Mouse (Mus musculus): ENCODE measurements around the gene Htr1f. TPM values are rescaled to one million over a fixed set of nuclear protein-coding genes. Genes with fewer than 3 reads are reported as not detected.

Htr1f gene
- polyA plus RNA-seq, 1 experiment from 2014 or later = 0.10 TPM

DNA sequence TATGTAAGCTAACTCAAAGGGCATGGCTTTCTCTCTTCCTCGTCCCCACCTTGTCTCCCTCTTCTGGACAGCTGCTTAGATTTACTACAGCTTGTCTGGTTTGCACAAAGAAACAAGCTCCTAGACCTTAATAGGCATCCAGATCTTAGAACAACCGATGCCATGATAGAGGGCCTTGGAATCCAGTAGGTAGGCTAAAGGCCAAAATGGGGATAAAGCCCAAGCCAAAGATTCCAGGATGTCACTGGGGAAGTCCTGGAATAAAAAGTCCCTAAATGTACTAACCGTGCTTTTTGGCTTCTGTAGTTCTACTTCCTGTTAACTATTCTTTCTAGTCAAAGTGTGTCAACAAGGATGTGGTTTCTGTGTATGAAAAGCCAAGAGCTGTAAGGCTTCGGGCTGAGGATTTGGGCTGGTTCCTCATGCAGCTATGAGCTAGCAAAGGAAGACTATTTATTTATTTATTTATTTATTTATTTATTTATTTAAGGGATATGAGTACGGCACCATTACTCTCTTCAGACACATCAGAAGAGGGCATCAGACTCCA lies 163.9 kb downstream of the Htr1f start:
- Histone ChIP-seq H3K4me1 (0 out of 2 replicates have a peak, but pooled peaks cover 3% of the 10 kb centered on the region), H3K4me3 (no peak overlapping the region), H3K4me2 (no peak overlapping the region), H3K36me3 (no peaks in the 10 kb centered on the region), H3K27me3 (no peaks in the 10 kb centered on the region), H3K9ac (no peak overlapping the region), H3K27ac (no peak overlapping the region), H3K9me3 (no peaks in the 10 kb centered on the region)
- ATAC-seq (ENCODE audit: insufficient number of reproducible peaks, insufficient read depth, low FRiP score, low TSS enrichment, low read depth) = no peak
- 88% methylated on average over 5 of the region's 5 CpGs for WGBS

DNA sequence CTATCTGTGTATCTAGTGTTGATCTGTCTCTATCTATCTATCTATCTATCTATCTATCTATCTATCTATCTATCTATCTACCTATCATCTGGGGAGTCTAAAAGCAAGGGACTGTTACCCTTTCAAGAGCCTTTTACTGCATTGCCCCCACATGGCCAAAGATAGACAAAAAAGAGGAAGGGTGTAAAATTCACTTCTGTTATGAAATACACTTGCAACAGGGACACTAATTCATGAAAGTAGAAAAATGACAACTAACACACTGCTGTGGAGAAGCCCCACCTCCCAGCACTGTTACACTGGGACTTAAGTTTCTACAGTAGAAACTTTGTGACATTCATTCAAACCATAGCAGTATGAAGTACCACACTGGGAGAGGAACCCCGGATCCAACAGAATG lies 170.9 kb downstream of the Htr1f start:
- H3K9ac ChIP-seq = no peak overlapping the region
- H3K9me3 ChIP-seq = no peaks in the 10 kb centered on the region
- H3K27ac ChIP-seq = no peak overlapping the region
- no peaks in the 10 kb centered on the region for H3K4me1 ChIP-seq
- H3K4me2 ChIP-seq = no peak overlapping the region
- H3K36me3 ChIP-seq = no peaks in the 10 kb centered on the region
- no peak overlapping the region for H3K4me3 ChIP-seq
- 94% methylated on average over 1 of the region's 1 CpGs for WGBS
- no peaks in the 10 kb centered on the region for H3K27me3 ChIP-seq
- no peak for ATAC-seq (ENCODE audit: insufficient number of reproducible peaks, insufficient read depth, low FRiP score, low TSS enrichment, low read depth)

DNA sequence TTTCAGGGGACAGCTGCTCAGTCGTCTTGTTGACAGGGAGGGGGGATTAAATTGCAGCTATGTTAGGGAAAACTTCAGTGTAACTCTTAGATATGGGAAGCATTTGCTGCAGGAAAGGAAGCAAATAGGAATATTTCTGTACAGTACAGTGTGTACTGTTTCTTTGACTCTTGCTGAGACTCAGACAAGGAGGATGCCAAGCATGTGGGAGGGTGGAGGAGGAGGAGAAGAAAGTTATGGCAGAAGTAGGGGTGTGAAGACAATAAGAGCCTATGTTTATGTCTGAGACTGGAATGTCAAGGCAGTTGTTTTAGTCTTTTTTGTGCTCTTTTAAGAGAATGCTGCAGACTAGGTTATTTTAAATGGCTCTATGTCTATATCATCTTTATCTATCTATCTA lies 171.6 kb downstream of the Htr1f start:
- 55% methylated on average over 1 of the region's 1 CpGs for WGBS

DNA sequence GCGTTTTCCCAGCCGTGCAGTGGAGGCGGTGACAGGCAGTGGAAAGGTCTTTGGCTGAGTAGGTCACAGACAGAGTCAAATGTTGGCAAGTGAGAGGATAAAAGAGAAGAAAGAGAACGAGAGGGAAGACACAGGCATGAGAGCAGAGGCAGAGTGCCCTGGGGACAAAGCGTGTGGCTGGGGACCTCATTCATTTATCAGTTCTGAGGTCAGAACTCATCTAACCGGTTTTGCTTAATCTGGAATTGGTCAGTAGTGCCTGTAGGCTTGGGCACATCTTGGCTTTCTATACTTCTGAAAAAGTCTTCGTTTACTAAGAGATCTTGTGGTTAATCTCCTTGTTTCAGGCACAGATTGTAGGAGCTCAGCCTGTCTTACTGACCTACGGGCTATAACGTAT lies 182.2 kb downstream of the Htr1f start:
- no peak for ATAC-seq (ENCODE audit: insufficient number of reproducible peaks, insufficient read depth, low FRiP score, low TSS enrichment, low read depth)
- Histone ChIP-seq H3K4me1 (no peaks in the 10 kb centered on the region), H3K9me3 (no peaks in the 10 kb centered on the region), H3K9ac (no peak overlapping the region), H3K27ac (no peak overlapping the region), H3K36me3 (no peaks in the 10 kb centered on the region), H3K4me3 (no peak overlapping the region), H3K27me3 (no peaks in the 10 kb centered on the region), H3K4me2 (no peak overlapping the region)
- 33% methylated on average over 9 of the region's 9 CpGs for whole genome bisulfite sequencing

More for the DNA sequence above, 171.6 kb downstream of the Htr1f start:
- Histone ChIP-seq H3K9me3 (no peaks in the 10 kb centered on the region), H3K4me3 (no peak overlapping the region), H3K4me1 (no peaks in the 10 kb centered on the region), H3K36me3 (no peaks in the 10 kb centered on the region), H3K9ac (no peak overlapping the region), H3K27ac (no peak overlapping the region), H3K27me3 (no peaks in the 10 kb centered on the region), H3K4me2 (no peak overlapping the region)
- ATAC-seq (ENCODE audit: insufficient number of reproducible peaks, insufficient read depth, low FRiP score, low TSS enrichment, low read depth) = no peak

DNA sequence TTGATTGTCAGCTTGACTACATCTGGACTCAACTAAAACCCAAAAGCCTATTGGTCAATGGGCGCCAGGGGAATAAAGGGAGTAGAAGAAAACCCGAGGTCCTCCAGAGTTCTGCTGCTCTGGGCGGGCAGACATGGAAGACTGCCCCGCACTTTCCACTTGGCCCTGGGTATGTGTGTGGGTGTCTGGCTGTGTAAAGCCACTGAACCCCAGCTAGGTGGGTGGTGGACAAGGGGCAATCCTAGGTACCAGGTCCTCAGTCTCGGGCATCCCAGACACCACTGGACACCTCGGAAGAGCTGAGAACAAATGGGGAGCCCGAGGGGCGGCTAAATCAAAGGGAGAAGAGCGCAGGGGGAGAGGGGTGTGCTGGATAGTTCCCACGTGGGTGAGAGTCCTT lies 196.9 kb downstream of the Htr1f start:
- H3K4me1 ChIP-seq = no peaks in the 10 kb centered on the region
- no peak overlapping the region for H3K27ac ChIP-seq
- WGBS = 74% methylated on average over 10 of the region's 10 CpGs
- no peak overlapping the region for H3K4me3 ChIP-seq
- H3K9me3 ChIP-seq = no peaks in the 10 kb centered on the region
- no peak overlapping the region for H3K9ac ChIP-seq
- H3K4me2 ChIP-seq = no peak overlapping the region
- ATAC-seq (ENCODE audit: insufficient number of reproducible peaks, insufficient read depth, low FRiP score, low TSS enrichment, low read depth) = no peak
- H3K27me3 ChIP-seq = no peaks in the 10 kb centered on the region
- H3K36me3 ChIP-seq = no peaks in the 10 kb centered on the region

DNA sequence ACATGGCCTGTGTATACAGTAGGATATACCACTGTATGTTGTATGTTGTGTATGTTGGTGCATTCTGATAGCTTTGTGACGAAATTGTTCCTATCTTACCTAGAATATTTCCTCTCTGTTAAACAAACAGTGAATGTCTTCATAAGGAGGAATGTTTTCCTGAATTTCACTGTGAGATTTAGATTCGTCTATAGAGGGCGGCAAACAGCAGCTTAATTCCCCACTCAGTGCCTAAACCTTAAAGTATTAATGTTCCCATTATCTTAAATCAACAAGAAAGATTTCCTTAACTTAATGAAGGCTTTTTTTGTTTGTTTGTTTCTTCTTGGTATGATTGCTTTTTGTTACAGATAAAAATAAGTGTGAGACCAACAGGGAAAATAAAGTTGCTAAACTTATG lies 198.5 kb downstream of the Htr1f start:
- ATAC-seq (ENCODE audit: insufficient number of reproducible peaks, insufficient read depth, low FRiP score, low TSS enrichment, low read depth) = no peak
- WGBS = 20% methylated on average over 3 of the region's 3 CpGs
- no peaks in the 10 kb centered on the region for H3K36me3 ChIP-seq
- H3K27ac ChIP-seq = no peak overlapping the region
- H3K4me3 ChIP-seq = no peak overlapping the region
- H3K4me1 ChIP-seq = no peaks in the 10 kb centered on the region
- no peak overlapping the region for H3K9ac ChIP-seq
- no peaks in the 10 kb centered on the region for H3K27me3 ChIP-seq
- H3K4me2 ChIP-seq = no peak overlapping the region
- no peaks in the 10 kb centered on the region for H3K9me3 ChIP-seq

DNA sequence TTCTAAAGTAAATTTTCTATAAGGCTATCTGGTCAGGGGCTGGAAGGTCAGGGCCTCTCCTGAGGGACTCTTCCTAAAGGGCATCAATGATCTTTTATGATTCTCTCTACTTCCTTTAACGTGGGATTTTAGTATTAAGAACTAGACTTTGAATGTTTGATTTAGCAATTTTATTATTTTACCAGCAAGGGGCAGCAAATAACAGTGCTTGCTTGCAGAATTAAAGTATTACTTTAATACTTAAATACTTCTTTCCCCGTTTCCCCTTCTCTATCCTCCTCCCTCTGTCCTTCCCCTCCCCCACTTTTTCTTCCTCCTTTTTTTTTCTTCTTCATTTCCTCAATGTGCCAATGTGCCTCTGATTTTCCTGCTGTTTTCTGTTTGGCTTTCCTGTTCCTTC lies 202.3 kb downstream of the Htr1f start:
- Histone ChIP-seq H3K36me3 (no peaks in the 10 kb centered on the region), H3K9me3 (no peaks in the 10 kb centered on the region), H3K27me3 (no peaks in the 10 kb centered on the region), H3K27ac (no peak overlapping the region), H3K4me1 (no peaks in the 10 kb centered on the region), H3K4me3 (no peak overlapping the region), H3K4me2 (no peak overlapping the region), H3K9ac (no peak overlapping the region)
- 33% methylated on average over 2 of the region's 2 CpGs for WGBS
- no peak for ATAC-seq (ENCODE audit: insufficient number of reproducible peaks, insufficient read depth, low FRiP score, low TSS enrichment, low read depth)

DNA sequence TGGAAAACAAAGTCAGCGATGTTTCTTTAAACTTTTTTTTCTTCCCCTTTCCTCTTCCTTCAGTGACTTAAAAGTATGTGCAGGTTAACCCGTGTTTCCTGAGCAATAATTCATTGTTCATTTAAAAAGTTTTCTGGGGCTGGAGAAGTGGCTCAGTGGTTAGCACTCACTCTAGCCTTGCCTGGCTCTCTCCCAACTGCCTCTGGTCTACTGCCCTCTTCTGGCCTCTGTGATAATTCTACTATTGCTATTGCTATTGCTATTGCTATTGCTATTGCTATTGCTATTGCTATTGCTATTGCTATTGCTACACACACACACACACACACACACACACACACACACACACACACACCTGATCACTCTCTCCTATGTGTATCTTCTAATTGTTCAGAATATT lies 206.6 kb downstream of the Htr1f start:
- Histone ChIP-seq H3K4me2 (no peak overlapping the region), H3K36me3 (no peaks in the 10 kb centered on the region), H3K27me3 (no peaks in the 10 kb centered on the region), H3K9me3 (no peaks in the 10 kb centered on the region), H3K4me1 (no peaks in the 10 kb centered on the region), H3K4me3 (no peak overlapping the region), H3K27ac (no peak overlapping the region), H3K9ac (no peak overlapping the region)
- no peak for ATAC-seq (ENCODE audit: insufficient number of reproducible peaks, insufficient read depth, low FRiP score, low TSS enrichment, low read depth)
- WGBS = 68% methylated on average over 2 of the region's 2 CpGs

DNA sequence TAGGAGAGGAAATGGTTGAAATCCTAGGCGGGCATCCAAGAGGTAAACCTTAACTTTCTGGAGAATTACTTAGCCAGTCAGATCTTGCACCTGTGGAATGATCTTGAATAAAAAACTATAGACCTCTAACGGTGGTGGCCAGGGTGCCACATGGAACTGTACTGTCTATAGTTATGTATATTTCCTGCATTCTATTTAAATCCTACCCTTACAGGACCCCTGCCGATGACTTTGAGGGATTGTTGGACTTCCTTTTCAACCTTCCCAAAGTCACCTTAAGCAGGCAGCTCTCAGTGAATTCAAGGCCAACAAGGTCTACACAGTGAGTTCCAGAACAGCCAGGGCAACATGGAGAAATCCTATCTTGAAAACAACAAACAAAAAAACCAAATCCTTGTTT lies 216.2 kb downstream of the Htr1f start:
- no peak for ATAC-seq (ENCODE audit: insufficient number of reproducible peaks, insufficient read depth, low FRiP score, low TSS enrichment, low read depth)
- H3K36me3 ChIP-seq = no peaks in the 10 kb centered on the region
- H3K9me3 ChIP-seq = 0 out of 2 replicates have a peak, but pooled peaks cover 4% of the 10 kb centered on the region
- 0 out of 2 replicates have a peak, but pooled peaks cover under 1% of the 10 kb centered on the region for H3K4me1 ChIP-seq
- no peak overlapping the region for H3K9ac ChIP-seq
- H3K27ac ChIP-seq = no peak overlapping the region
- H3K4me2 ChIP-seq = no peak overlapping the region
- no peak overlapping the region for H3K4me3 ChIP-seq
- no peaks in the 10 kb centered on the region for H3K27me3 ChIP-seq
- 91% methylated on average over 3 of the region's 3 CpGs for WGBS

DNA sequence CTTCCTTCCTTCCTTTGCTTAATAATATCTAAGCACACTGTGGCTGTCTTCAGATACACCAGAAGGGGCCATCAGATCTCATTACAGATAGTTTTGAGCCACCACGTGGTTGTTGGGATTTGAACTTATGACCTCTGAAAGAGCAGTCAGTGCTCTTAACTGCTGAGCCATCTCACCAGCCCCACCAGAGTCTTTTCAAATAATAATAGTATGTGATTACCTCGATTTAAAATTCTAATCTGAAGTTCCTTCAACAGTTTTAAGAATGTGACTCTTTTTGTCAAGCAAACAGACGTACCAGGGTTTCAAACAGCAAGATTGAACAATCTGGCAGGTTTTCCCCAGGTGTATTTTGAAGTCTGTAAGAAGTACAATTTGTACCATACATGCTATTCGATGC lies 220.1 kb downstream of the Htr1f start:
- H3K36me3 ChIP-seq = no peaks in the 10 kb centered on the region
- 0 out of 2 replicates have a peak, but pooled peaks cover 4% of the 10 kb centered on the region for H3K9me3 ChIP-seq
- H3K27ac ChIP-seq = no peak overlapping the region
- H3K4me3 ChIP-seq = no peak overlapping the region
- peaks cover 3% of the 10 kb centered on the region; the same call in 1 of the 2 replicates for H3K4me1 ChIP-seq
- H3K4me2 ChIP-seq = no peak overlapping the region
- H3K27me3 ChIP-seq = no peaks in the 10 kb centered on the region
- no peak overlapping the region for H3K9ac ChIP-seq
- WGBS = 46% methylated on average over 4 of the region's 4 CpGs
- no peak for ATAC-seq (ENCODE audit: insufficient number of reproducible peaks, insufficient read depth, low FRiP score, low TSS enrichment, low read depth)

DNA sequence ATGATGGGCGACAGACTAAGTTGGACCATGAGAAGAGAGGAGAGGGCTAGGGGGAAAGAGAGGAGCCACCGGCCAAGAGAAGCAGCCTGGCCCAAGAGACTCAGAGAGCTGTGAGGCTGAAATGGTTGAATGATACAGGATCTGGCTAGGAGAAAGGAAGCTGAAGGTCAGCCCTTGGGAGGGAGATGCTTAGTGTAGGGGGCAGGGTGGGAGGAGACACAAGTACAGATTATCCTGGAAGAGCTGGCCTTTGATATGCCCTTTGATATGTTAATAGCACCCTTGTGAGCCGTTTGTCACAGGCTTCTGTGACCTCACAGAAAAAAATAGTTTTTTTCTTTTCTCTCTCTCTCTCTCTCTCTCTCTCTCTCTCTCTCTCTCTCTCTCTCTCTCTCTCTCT lies 220.5 kb downstream of the Htr1f start:
- no peak overlapping the region for H3K9ac ChIP-seq
- no peak overlapping the region for H3K4me2 ChIP-seq
- no peaks in the 10 kb centered on the region for H3K27me3 ChIP-seq
- H3K9me3 ChIP-seq = 0 out of 2 replicates have a peak, but pooled peaks cover 4% of the 10 kb centered on the region
- peaks cover 3% of the 10 kb centered on the region; the same call in 1 of the 2 replicates for H3K4me1 ChIP-seq
- no peak for ATAC-seq (ENCODE audit: insufficient number of reproducible peaks, insufficient read depth, low FRiP score, low TSS enrichment, low read depth)
- no peak overlapping the region for H3K27ac ChIP-seq
- WGBS = 26% methylated on average over 3 of the region's 3 CpGs
- no peak overlapping the region for H3K4me3 ChIP-seq
- H3K36me3 ChIP-seq = no peaks in the 10 kb centered on the region

DNA sequence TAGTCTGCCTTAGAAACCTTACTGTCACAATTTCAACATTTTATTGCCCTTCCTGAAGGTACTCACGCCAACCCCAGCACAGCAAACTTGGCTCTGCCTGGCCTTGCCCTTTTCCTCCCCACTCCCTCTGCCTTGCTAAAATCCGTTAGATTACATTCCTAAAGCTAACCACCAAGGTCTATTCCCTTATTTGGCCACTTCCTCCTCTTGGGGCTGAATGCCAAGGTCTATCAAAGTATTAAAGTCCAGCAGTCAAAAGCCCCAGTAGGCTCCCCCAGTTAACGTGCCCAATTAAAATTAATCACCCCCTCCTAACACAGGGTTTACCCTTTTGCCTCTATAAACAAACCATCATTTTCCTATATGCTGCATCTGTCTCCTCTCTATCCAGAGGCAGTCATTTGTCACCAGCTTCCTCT lies 221.2 kb downstream of the Htr1f start:
- Histone ChIP-seq H3K4me3 (no peak overlapping the region), H3K4me1 (peaks cover 3% of the 10 kb centered on the region; the same call in 1 of the 2 replicates), H3K9ac (no peak overlapping the region), H3K36me3 (no peaks in the 10 kb centered on the region), H3K27ac (no peak overlapping the region), H3K27me3 (no peaks in the 10 kb centered on the region), H3K4me2 (no peak overlapping the region), H3K9me3 (0 out of 2 replicates have a peak, but pooled peaks cover 2% of the 10 kb centered on the region)
- ATAC-seq (ENCODE audit: insufficient number of reproducible peaks, insufficient read depth, low FRiP score, low TSS enrichment, low read depth) = no peak
- 28% methylated on average over 3 of the region's 3 CpGs for WGBS
